Mouse (Mus musculus) fat pad, adult 2 months (tissue): ENCODE results near the gene Usp25.

Experiments
- DNase-seq: peaks from one replicate; pipeline ENCODE4 v3.0.0-alpha.2; 2011; ENCODE audit warnings: low read depth, low spot score; ENCODE audit errors: extremely low read depth

The Usp25 gene

GRCm38 (mm10) chr16:77140651-77141050 is 127.1 kb downstream of the Usp25 start:
- no peak for DNase-seq

- no peak for DNase-seq
These were observed 133.3 kb downstream of the Usp25 start for GRCm38 (mm10) chr16:77146801-77147200.

GRCm38 (mm10) chr16:77150338-77150737 is 136.8 kb downstream of the Usp25 start:
- no peak for DNase-seq

GRCm38 (mm10) chr16:77150884-77151283 is 137.4 kb downstream of the Usp25 start:
- no peak for DNase-seq

- no peak for DNase-seq
These were observed 138.8 kb downstream of the Usp25 start for GRCm38 (mm10) chr16:77152288-77152687.

GRCm38 (mm10) chr16:77153216-77153715 is 139.8 kb downstream of the Usp25 start:
- no peak for DNase-seq

GRCm38 (mm10) chr16:77153815-77154214 is 140.3 kb downstream of the Usp25 start:
- DNase-seq: no peak

GRCm38 (mm10) chr16:77154831-77155230 is 141.3 kb downstream of the Usp25 start:
- no peak for DNase-seq
